Mouse (Mus musculus): Measurements from ENCODE around the gene Cds2. TPM values are rescaled to one million over a fixed set of nuclear protein-coding genes. Genes with fewer than 3 reads are reported as not detected.
"Not testable (repeated sequence)": the region's sequence is repeated elsewhere in the genome, so short reads cannot be mapped to it uniquely, and the experiment has no call there.

Gene Cds2
- polyA plus RNA-seq, 1 experiment from 2014 or later: 34.2 TPM

GRCm38 (mm10) chr2:132298250-132298649 is 35.3 kb downstream of the Cds2 start:
- Histone ChIP-seq H3K9ac (replicated peaks) (no peak overlapping the region), H3K36me3 (peaks cover 96% of the 10 kb centered on the region), H3K4me3 (replicated peaks) (no peak overlapping the region), H3K9me3 (no peaks in the 10 kb centered on the region), H3K27ac (no peak overlapping the region), H3K4me2 (no peak overlapping the region), H3K27me3 (no peaks in the 10 kb centered on the region), H3K4me1 (replicated peaks) (no peaks in the 10 kb centered on the region)
- ATAC-seq (ENCODE audit: insufficient number of reproducible peaks, insufficient read depth, low FRiP score, low TSS enrichment, low read depth): no peak
- 91% methylated on average over 4 of the region's 4 CpGs for WGBS

- Histone ChIP-seq H3K27ac (no peak overlapping the region), H3K9me3 (no peaks in the 10 kb centered on the region), H3K4me2 (no peak overlapping the region), H3K36me3 (peaks cover 93% of the 10 kb centered on the region), H3K4me3 (replicated peaks) (no peak overlapping the region), H3K9ac (replicated peaks) (no peak overlapping the region), H3K27me3 (no peaks in the 10 kb centered on the region), H3K4me1 (replicated peaks) (no peaks in the 10 kb centered on the region)
- ATAC-seq (ENCODE audit: insufficient number of reproducible peaks, insufficient read depth, low FRiP score, low TSS enrichment, low read depth): no peak
- WGBS: 95% methylated on average over 4 of the region's 4 CpGs
Observed at GRCm38 (mm10) chr2:132301436-132301835, 38.5 kb downstream of the Cds2 start.

GRCm38 (mm10) chr2:132305165-132305564 is 42.2 kb downstream of the Cds2 start:
- Histone ChIP-seq H3K27me3 (no peaks in the 10 kb centered on the region), H3K9ac (replicated peaks) (no peak overlapping the region), H3K9me3 (no peaks in the 10 kb centered on the region), H3K36me3 (peaks cover 89% of the 10 kb centered on the region), H3K4me2 (no peak overlapping the region), H3K27ac (no peak overlapping the region), H3K4me1 (replicated peaks) (no peaks in the 10 kb centered on the region), H3K4me3 (replicated peaks) (no peak overlapping the region)
- ATAC-seq (ENCODE audit: insufficient number of reproducible peaks, insufficient read depth, low FRiP score, low TSS enrichment, low read depth): no peak
- 90% methylated on average over 7 of the region's 7 CpGs for WGBS

- Histone ChIP-seq H3K9me3 (no peaks in the 10 kb centered on the region), H3K27ac (no peak overlapping the region), H3K36me3 (peaks cover 91% of the 10 kb centered on the region), H3K4me1 (replicated peaks) (no peaks in the 10 kb centered on the region), H3K4me3 (replicated peaks) (no peak overlapping the region), H3K9ac (replicated peaks) (no peak overlapping the region), H3K4me2 (no peak overlapping the region), H3K27me3 (no peaks in the 10 kb centered on the region)
- 53% methylated on average over 4 of the region's 4 CpGs for WGBS
- no peak for ATAC-seq (ENCODE audit: insufficient number of reproducible peaks, insufficient read depth, low FRiP score, low TSS enrichment, low read depth)
Observed at GRCm38 (mm10) chr2:132305988-132306387, 43.0 kb downstream of the Cds2 start.

- Histone ChIP-seq H3K4me3 (replicated peaks) (no peak overlapping the region), H3K4me1 (replicated peaks) (no peaks in the 10 kb centered on the region), H3K9ac (replicated peaks) (no peak overlapping the region), H3K27me3 (no peaks in the 10 kb centered on the region), H3K9me3 (no peaks in the 10 kb centered on the region), H3K27ac (no peak overlapping the region), H3K36me3 (peaks cover 87% of the 10 kb centered on the region), H3K4me2 (no peak overlapping the region)
- no peak for ATAC-seq (ENCODE audit: insufficient number of reproducible peaks, insufficient read depth, low FRiP score, low TSS enrichment, low read depth)
- 93% methylated on average over 11 of the region's 11 CpGs for WGBS
Observed at GRCm38 (mm10) chr2:132307213-132307843, 44.4 kb downstream of the Cds2 start.

- Histone ChIP-seq H3K27me3 (no peaks in the 10 kb centered on the region), H3K9me3 (no peaks in the 10 kb centered on the region), H3K9ac (replicated peaks) (no peak overlapping the region), H3K27ac (no peak overlapping the region), H3K4me3 (replicated peaks) (no peak overlapping the region), H3K36me3 (peaks cover 74% of the 10 kb centered on the region), H3K4me2 (no peak overlapping the region), H3K4me1 (replicated peaks) (no peaks in the 10 kb centered on the region)
- no peak for ATAC-seq (ENCODE audit: insufficient number of reproducible peaks, insufficient read depth, low FRiP score, low TSS enrichment, low read depth)
- 95% methylated on average over 6 of the region's 6 CpGs for WGBS
Observed at GRCm38 (mm10) chr2:132308829-132309228, 45.9 kb downstream of the Cds2 start.

GRCm38 (mm10) chr2:132309398-132309930 is 46.5 kb downstream of the Cds2 start:
- no peak overlapping the region for H3K9ac ChIP-seq (replicated peaks)
- H3K27me3 ChIP-seq: no peaks in the 10 kb centered on the region
- 93% methylated on average over 6 of the region's 6 CpGs for WGBS
- no peaks in the 10 kb centered on the region for H3K4me1 ChIP-seq (replicated peaks)
- no peak for ATAC-seq (ENCODE audit: insufficient number of reproducible peaks, insufficient read depth, low FRiP score, low TSS enrichment, low read depth)
- no peak overlapping the region for H3K4me2 ChIP-seq
- H3K4me3 ChIP-seq (replicated peaks): no peak overlapping the region
- no peaks in the 10 kb centered on the region for H3K9me3 ChIP-seq
- no peak overlapping the region for H3K27ac ChIP-seq
- peaks cover 68% of the 10 kb centered on the region for H3K36me3 ChIP-seq

GRCm38 (mm10) chr2:132312616-132313015 is 49.7 kb downstream of the Cds2 start:
- 75% methylated on average over 5 of the region's 5 CpGs for WGBS
- ATAC-seq (ENCODE audit: insufficient number of reproducible peaks, insufficient read depth, low FRiP score, low TSS enrichment, low read depth): no peak

GRCm38 (mm10) chr2:132313568-132313967 is 50.6 kb downstream of the Cds2 start:
- no peaks in the 10 kb centered on the region for H3K9me3 ChIP-seq
- no peaks in the 10 kb centered on the region for H3K27me3 ChIP-seq
- no peak overlapping the region for H3K4me3 ChIP-seq (replicated peaks)
- no peak overlapping the region for H3K4me2 ChIP-seq
- no peaks in the 10 kb centered on the region for H3K4me1 ChIP-seq (replicated peaks)
- H3K9ac ChIP-seq (replicated peaks): no peak overlapping the region
- no peak overlapping the region for H3K27ac ChIP-seq
- ATAC-seq (ENCODE audit: insufficient number of reproducible peaks, insufficient read depth, low FRiP score, low TSS enrichment, low read depth): no peak
- peaks cover 33% of the 10 kb centered on the region for H3K36me3 ChIP-seq
- WGBS: 86% methylated on average over 2 of the region's 2 CpGs

More at GRCm38 (mm10) chr2:132312616-132313015, 49.7 kb downstream of the Cds2 start:
- Histone ChIP-seq H3K27me3 (no peaks in the 10 kb centered on the region), H3K9ac (replicated peaks) (no peak overlapping the region), H3K4me2 (no peak overlapping the region), H3K4me1 (replicated peaks) (no peaks in the 10 kb centered on the region), H3K27ac (no peak overlapping the region), H3K9me3 (no peaks in the 10 kb centered on the region), H3K36me3 (peaks cover 38% of the 10 kb centered on the region), H3K4me3 (replicated peaks) (no peak overlapping the region)

- not testable (repeated sequence) for H3K27me3 ChIP-seq
Observed at GRCm38 (mm10) chr2:132314057-132314456, 51.1 kb downstream of the Cds2 start.

GRCm38 (mm10) chr2:132316041-132316808 is 53.3 kb downstream of the Cds2 start:
- H3K9me3 ChIP-seq: no peaks in the 10 kb centered on the region
- H3K4me2 ChIP-seq: no peak overlapping the region
- WGBS: 41% methylated on average over 8 of the region's 8 CpGs
- peak; percentile 70; the same call in 1 of the 2 replicates for ATAC-seq (ENCODE audit: insufficient number of reproducible peaks, insufficient read depth, low FRiP score, low TSS enrichment, low read depth)
- H3K4me3 ChIP-seq (replicated peaks): no peak overlapping the region
- H3K4me1 ChIP-seq (replicated peaks): no peaks in the 10 kb centered on the region
- H3K36me3 ChIP-seq: 0 out of 2 replicates have a peak, but pooled peaks cover 7% of the 10 kb centered on the region
- H3K9ac ChIP-seq (replicated peaks): no peak overlapping the region
- no peaks in the 10 kb centered on the region for H3K27me3 ChIP-seq
- H3K27ac ChIP-seq: no peak overlapping the region

More at GRCm38 (mm10) chr2:132314057-132314456, 51.1 kb downstream of the Cds2 start:
- not testable (repeated sequence) for H3K27ac ChIP-seq; H3K4me3 ChIP-seq (replicated peaks); H3K4me1 ChIP-seq (replicated peaks); H3K4me2 ChIP-seq; H3K9me3 ChIP-seq; ATAC-seq (ENCODE audit: insufficient number of reproducible peaks, insufficient read depth, low FRiP score, low TSS enrichment, low read depth); H3K9ac ChIP-seq (replicated peaks)
- peaks cover 28% of the 10 kb centered on the region for H3K36me3 ChIP-seq
- WGBS: 91% methylated on average over 8 of the region's 8 CpGs
